Mouse (Mus musculus): ENCODE data around the gene Hbb-bh1.

- TF ChIP-seq CTCF (conservative IDR thresholded peaks at IDR 0.05; ENCODE audit: low read length) (no peak), NANOG (IDR thresholded peaks at IDR 0.05; ENCODE audit: borderline replicate concordance, low read length) (no peak)
Observed at GRCm38 (mm10) chr7:103826255-103826887, 16.6 kb downstream of the Hbb-bh1 start.

Measured in E14TG2a.4 (cell line).